Mouse (Mus musculus) neural tube, embryonic 15.5 days (tissue): ENCODE measurements around the gene Flrt2. TPM values are rescaled to one million over a fixed set of nuclear protein-coding genes. Genes with fewer than 3 reads are reported as not detected.

Source experiments
- ATAC-seq: fragments of 200-750 bp; cut with Nextera tagmentation; 2 replicates; pipeline ENCODE4 v1.8.0; 2017; ENCODE audit warnings: mild to moderate bottlenecking, moderate TSS enrichment, moderate library complexity; ENCODE audit not compliant: low FRiP score
- H3K27ac ChIP-seq: fragments of 300-500 bp; sonication (generic); replicated peaks from 2 replicates; pipeline ENCODE4 v1.5.1; 2015; ENCODE audit warnings: mild to moderate bottlenecking, inconsistent platforms
- H3K27me3 ChIP-seq: fragments of 300-500 bp; sonication (generic); replicated peaks from 2 replicates; pipeline ENCODE4 v1.6.1; 2015; ENCODE audit warnings: inconsistent platforms
- H3K36me3 ChIP-seq: fragments of 300-500 bp; sonication (generic); 2 replicates; pipeline ENCODE4 v1.6.1; 2015; ENCODE audit warnings: inconsistent platforms
- H3K4me1 ChIP-seq: fragments of 300-500 bp; sonication (generic); 2 replicates; pipeline ENCODE4 v1.6.1; 2015; ENCODE audit warnings: inconsistent platforms
- H3K4me2 ChIP-seq: fragments of 300-500 bp; sonication (generic); 2 replicates; pipeline ENCODE4 v1.6.1; 2015; ENCODE audit warnings: inconsistent platforms, mild to moderate bottlenecking, moderate library complexity
- H3K4me3 ChIP-seq: fragments of 300-500 bp; sonication (generic); replicated peaks from 2 replicates; pipeline ENCODE4 v1.5.1; 2015; ENCODE audit warnings: mild to moderate bottlenecking, inconsistent platforms
- H3K9ac ChIP-seq: fragments of 300-500 bp; sonication (generic); replicated peaks from 2 replicates; pipeline ENCODE4 v1.6.1; 2015; ENCODE audit warnings: mild to moderate bottlenecking, inconsistent platforms
- H3K9me3 ChIP-seq: fragments of 300-500 bp; sonication (generic); replicated peaks from 2 replicates; pipeline ENCODE4 v1.6.1; 2016; ENCODE audit warnings: inconsistent platforms
- WGBS: fragments of 180-500 bp; shearing (Covaris S2); methylation state at CpG from one replicate; pipeline ENCODE4 v1.1.7; 2015; ENCODE audit warnings: mixed read lengths; 5-methylcytosine and 5-hydroxymethylcytosine counted together
- polyA plus RNA-seq: library from polyadenylated mRNA; unstranded; fragments of >200 nt; fragmentation: Nextera tagmentation; extraction: Ambion mirVana; gene quantifications from 2 replicates; pipeline ENCODE4 v1.2.1, GENCODE M21; 2015

Flrt2 gene
- polyA plus RNA-seq, 1 experiment from 2014 or later, result 25.5 TPM

DNA sequence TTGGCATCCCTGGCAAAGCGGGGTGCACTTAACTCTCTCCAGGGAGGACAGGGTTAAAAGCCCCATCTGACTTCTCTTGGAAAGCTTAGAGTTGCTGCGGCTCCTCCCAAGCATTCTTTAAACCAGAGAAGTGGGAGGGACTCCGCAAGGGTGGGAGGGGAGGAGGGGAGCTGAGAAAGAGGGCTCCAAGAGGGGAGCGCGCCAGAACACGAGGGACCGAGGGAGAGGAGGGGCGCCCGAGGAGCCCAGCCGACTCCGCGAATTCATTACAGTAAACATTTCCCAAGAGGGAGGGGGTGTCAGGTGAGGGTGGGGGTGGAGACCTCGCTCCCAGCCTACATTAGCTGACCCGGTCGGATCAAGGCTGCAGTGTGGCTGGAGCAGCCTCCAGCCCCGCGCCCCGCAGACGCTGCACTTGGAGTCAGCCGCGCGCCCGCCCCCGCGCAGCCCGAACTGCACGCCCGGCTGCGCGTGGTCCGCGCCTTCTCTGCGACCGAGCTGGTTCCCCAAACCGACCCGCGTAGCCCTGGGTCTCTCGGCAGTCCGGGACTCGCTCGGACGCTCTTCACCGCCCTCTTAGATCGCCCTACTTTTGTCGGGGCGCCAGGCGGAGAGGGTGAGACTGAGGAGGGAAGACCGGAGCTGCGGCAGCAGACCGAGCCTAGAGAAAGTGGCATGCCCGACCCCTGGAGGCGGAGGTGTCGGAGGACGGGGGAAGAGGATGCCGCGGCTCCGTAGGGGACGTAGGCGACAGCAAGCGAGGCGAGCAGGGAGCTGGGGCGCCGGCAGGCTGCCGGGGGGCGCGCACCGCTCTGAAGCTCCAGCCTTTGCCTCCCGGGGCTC is 3.2 kb downstream of the Flrt2 start:
- Histone ChIP-seq H3K4me3 (peak overlapping the region; percentile 89), H3K9ac (peak overlapping the region; percentile 84), H3K36me3 (no peaks in the 10 kb centered on the region), H3K9me3 (no peaks in the 10 kb centered on the region), H3K27ac (peak overlapping the region; percentile 94), H3K4me1 (peaks cover 42% of the 10 kb centered on the region), H3K27me3 (no peaks in the 10 kb centered on the region), H3K4me2 (peak overlapping the region; percentile 82)
- peak; percentile 90 for ATAC-seq
- under 1% methylated on average over 65 of the region's 68 CpGs for WGBS

DNA sequence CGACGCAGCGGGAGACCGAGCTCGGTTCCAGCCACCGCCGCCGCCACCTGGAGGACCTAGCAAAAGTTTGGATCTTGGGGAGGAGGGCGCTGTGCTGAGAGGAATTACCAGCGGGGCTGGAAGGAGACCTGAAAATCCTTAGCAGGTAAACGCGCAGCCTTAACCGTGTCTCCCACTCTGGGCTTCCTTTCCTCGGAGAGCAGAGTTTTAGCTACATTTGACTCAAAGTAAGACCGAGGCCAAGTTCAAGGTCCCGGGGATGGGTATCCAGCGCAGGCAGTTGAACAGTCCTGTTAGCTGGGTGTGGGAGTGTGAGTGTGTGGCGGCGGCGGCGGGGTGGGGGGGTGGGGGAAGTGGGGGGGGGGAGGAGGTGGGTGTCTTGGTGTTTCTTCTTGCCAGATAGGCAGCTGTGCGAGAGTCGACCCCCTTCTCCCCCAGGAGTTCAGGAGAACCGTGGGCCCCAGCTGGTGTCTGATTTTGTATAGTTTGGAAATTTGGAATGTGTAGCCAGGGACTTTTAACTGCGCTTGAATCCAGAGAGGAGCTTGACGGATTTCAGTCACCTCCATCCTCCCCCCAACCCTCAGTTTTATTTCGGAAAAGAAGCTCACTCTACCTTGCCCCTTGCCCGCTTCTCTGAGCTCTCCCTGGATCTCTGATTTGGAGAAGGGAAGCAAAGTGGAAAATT is 4.0 kb downstream of the Flrt2 start:
- Histone ChIP-seq H3K9me3 (no peaks in the 10 kb centered on the region), H3K36me3 (no peaks in the 10 kb centered on the region), H3K9ac (peak overlapping the region; percentile 84), H3K27me3 (no peaks in the 10 kb centered on the region), H3K4me2 (peak overlapping the region; percentile 82), H3K4me1 (peaks cover 41% of the 10 kb centered on the region), H3K27ac (peak overlapping the region; percentile 94), H3K4me3 (peak overlapping the region; percentile 89)
- ATAC-seq, result peak; percentile 14; the same call in 1 of the 2 replicates
- WGBS, result 0% methylated on average over 27 of the region's 28 CpGs

DNA sequence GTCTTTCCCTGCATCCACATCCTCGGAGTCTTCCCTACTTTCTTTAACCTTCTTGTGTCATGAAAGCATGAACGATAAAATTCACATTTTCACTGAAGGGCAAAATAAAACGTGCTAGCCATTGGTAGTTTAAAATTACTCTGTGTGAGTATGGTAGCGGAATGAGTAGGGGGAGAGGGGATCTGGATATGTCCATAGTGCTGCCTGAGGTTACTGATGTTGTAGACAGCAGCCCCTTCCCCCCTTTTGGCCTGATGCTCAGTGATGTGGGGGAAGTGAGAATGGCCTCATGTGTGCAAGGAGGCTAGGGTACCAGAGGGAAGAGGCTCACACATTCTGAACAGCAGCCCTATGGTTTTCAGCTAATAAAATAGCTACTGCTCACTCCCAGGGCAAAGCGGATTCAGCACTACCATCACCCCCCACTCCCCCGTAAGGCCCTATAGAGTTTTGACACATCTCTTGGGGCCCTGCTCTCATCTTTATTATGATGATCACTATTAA is 4.5 kb downstream of the Flrt2 start:
- Histone ChIP-seq H3K9me3 (no peaks in the 10 kb centered on the region), H3K36me3 (no peaks in the 10 kb centered on the region), H3K4me1 (peaks cover 35% of the 10 kb centered on the region), H3K27ac (peak overlapping the region; percentile 94), H3K9ac (peak overlapping the region; percentile 84), H3K4me2 (peak overlapping the region; percentile 82), H3K27me3 (no peaks in the 10 kb centered on the region), H3K4me3 (peak overlapping the region; percentile 89)
- 3% methylated on average over 6 of the region's 6 CpGs for WGBS
- ATAC-seq, result no peak

DNA sequence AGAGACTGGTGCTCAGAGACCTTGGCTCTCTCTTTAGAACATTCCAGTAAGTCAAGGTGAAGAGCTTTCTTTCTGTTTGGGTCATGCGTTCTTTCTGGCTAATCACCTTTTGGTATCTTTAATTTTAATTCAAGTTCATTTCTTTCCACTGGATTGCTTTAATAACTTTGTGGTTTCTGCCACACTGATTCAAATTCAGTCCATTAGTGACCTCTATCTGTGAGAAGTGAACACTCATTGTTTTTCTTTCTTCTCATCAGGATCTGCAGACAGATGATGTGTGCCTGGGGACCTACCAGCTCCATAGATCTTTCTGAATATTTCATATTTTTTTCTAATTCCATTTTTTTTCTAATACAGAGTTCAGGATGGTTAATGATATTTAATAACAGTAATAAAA is 6.5 kb downstream of the Flrt2 start:
- peaks cover 17% of the 10 kb centered on the region for H3K4me1 ChIP-seq
- peak overlapping the region; percentile 82 for H3K4me2 ChIP-seq
- WGBS, result 44% methylated on average over 1 of the region's 1 CpGs
- H3K9me3 ChIP-seq, result no peaks in the 10 kb centered on the region
- no peak for ATAC-seq
- no peak overlapping the region for H3K9ac ChIP-seq
- H3K27ac ChIP-seq, result 0 out of 2 replicates have a peak overlapping the region, but pooled peaks have one; percentile 94
- no peaks in the 10 kb centered on the region for H3K27me3 ChIP-seq
- H3K4me3 ChIP-seq, result peak overlapping the region; percentile 89
- H3K36me3 ChIP-seq, result no peaks in the 10 kb centered on the region

DNA sequence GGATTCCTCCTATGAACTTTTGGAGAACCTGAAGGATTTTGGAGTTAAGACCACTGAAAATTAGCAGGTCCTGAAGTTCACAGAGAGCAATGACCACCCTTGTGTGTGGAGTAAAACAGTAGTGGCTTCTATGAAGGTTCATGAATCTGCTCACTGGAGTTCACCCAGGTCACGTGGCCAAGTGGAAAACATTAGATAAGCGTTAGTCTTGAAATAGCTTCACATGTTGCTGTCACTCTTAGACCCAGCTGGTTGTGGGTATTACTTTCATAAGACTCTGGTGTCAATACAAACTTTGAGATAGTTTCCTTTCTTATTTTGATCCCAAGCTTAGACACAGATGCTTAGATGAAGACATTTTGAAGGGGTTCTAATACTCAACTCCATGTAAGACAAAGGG is 8.7 kb downstream of the Flrt2 start:
- Histone ChIP-seq H3K27me3 (no peaks in the 10 kb centered on the region), H3K27ac (no peak overlapping the region), H3K9me3 (no peaks in the 10 kb centered on the region), H3K4me1 (peaks cover 11% of the 10 kb centered on the region; the same call in 1 of the 2 replicates), H3K36me3 (no peaks in the 10 kb centered on the region), H3K4me3 (no peak overlapping the region), H3K4me2 (peak overlapping the region; percentile 26; the same call in 1 of the 2 replicates), H3K9ac (no peak overlapping the region)
- WGBS, result 86% methylated on average over 2 of the region's 2 CpGs
- no peak for ATAC-seq

DNA sequence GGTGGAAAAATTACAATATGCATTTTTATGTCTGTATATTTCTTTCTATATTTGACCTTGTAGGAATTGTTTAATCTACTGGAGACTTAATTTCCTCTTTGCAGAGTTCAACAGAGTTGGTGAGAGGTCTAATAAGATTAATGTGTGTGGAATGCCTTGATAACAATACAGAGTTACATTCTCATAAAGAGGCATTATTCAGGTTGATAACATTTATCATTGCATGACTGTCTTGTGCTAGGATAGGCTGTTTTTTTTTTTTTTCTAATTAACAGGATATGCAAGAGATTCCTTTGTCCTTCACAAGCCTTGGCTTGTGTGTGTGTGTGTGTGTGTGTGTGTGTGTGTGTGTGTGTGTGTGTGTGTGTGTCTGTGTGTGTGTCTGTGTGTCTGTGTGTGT is 9.6 kb downstream of the Flrt2 start:
- Histone ChIP-seq H3K4me3 (no peak overlapping the region), H3K9me3 (no peaks in the 10 kb centered on the region), H3K27ac (no peak overlapping the region), H3K4me2 (no peak overlapping the region), H3K27me3 (no peaks in the 10 kb centered on the region), H3K36me3 (no peaks in the 10 kb centered on the region), H3K4me1 (peaks cover 11% of the 10 kb centered on the region; the same call in 1 of the 2 replicates), H3K9ac (no peak overlapping the region)
- ATAC-seq, result no peak

DNA sequence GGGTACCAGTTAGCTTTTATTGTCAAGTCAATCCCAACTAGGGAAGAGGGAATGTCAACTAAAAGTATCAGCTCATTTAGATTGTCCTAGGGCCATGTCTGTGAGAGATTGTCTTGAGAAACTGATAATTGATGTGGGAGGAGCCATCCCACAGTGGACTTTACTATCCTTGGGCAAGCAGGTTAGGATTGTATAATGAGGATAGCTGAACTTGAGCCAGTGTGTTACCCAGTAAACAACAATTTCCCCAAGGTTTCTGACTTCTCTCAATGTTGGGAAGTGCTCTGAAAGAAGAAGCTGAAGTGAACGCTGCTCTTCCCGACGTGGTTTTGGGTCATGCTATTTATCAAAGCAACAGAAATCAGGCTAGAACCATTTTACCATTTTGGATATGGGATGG is 13.0 kb downstream of the Flrt2 start:
- no peaks in the 10 kb centered on the region for H3K9me3 ChIP-seq
- WGBS, result 93% methylated on average over 3 of the region's 3 CpGs
- ATAC-seq, result no peak
- no peaks in the 10 kb centered on the region for H3K36me3 ChIP-seq
- no peak overlapping the region for H3K9ac ChIP-seq
- H3K27me3 ChIP-seq, result no peaks in the 10 kb centered on the region
- H3K4me3 ChIP-seq, result no peak overlapping the region
- H3K27ac ChIP-seq, result no peak overlapping the region
- H3K4me2 ChIP-seq, result no peak overlapping the region
- no peaks in the 10 kb centered on the region for H3K4me1 ChIP-seq

DNA sequence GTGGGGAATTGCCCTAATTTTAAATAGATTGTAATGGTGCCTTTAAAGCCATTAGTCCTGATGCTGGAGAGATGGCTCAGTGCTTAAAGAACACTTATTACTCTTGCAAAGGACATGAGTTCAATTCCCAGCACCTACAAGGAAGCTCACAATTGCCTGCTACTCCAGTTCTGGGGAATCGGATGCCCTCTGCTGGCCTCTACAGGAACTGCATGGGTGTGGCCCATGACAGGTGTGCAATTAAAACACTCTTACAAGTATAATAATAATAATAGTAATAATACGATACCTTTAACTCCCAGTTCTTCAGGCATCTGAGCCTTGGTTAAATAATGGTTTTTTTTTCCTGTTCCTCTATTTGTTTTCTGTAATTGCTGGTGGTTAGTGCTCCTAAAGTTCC is 31.2 kb downstream of the Flrt2 start:
- ATAC-seq, result no peak
- no peaks in the 10 kb centered on the region for H3K9me3 ChIP-seq
- H3K4me1 ChIP-seq, result no peaks in the 10 kb centered on the region
- no peaks in the 10 kb centered on the region for H3K27me3 ChIP-seq
- H3K36me3 ChIP-seq, result no peaks in the 10 kb centered on the region
- no peak overlapping the region for H3K4me3 ChIP-seq
- 99% methylated on average over 2 of the region's 2 CpGs for WGBS
- H3K9ac ChIP-seq, result no peak overlapping the region
- no peak overlapping the region for H3K4me2 ChIP-seq
- no peak overlapping the region for H3K27ac ChIP-seq

DNA sequence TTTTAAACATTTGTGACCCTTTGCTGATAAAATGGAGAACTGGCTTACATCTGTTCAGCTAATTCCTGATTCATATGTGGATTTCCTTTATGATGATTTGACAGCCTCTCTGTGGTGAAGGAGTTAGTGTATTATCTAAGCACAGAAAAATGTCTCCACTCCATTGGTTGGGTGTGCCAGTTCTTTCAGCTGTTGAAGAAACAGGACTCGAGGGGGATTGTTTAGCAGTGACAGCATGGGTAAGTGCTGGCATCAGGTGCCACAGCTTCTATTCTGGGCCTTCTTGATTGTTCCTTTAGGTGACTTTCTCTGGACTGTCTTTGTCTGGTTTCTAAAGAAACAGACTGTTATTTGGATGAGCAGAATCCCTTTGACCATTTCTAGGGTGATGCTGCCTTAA is 42.0 kb downstream of the Flrt2 start:
- 0 out of 2 replicates have a peak, but pooled peaks cover 2% of the 10 kb centered on the region for H3K36me3 ChIP-seq
- H3K27me3 ChIP-seq, result no peaks in the 10 kb centered on the region
- no peak overlapping the region for H3K27ac ChIP-seq
- no peak overlapping the region for H3K4me3 ChIP-seq
- no peak overlapping the region for H3K9ac ChIP-seq
- H3K9me3 ChIP-seq, result no peaks in the 10 kb centered on the region
- H3K4me1 ChIP-seq, result peaks cover 14% of the 10 kb centered on the region
- ATAC-seq, result no peak
- WGBS, result 84% methylated on average over 1 of the region's 1 CpGs
- H3K4me2 ChIP-seq, result no peak overlapping the region

DNA sequence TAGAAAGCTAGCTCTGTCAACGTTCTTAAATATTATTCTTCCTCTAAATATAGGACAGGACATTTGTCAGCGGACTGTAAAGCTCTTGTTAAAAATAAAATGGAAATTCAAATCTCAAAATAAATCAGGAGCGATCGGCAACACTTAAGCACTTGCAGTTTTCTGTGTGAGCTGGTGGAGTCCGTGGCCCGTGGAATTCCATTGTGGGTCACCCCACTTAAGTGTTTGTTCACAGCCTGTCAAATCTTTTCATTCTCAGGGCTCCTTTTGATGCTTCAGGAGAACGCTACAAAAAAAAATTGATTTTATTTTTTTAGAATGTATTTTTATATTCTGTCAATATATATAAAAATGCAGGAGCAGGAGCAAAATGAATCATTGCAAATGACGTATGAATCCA is 45.5 kb downstream of the Flrt2 start:
- no peak for ATAC-seq
- Histone ChIP-seq H3K9me3 (no peaks in the 10 kb centered on the region), H3K4me3 (no peak overlapping the region), H3K27me3 (no peaks in the 10 kb centered on the region), H3K27ac (no peak overlapping the region), H3K9ac (no peak overlapping the region), H3K4me1 (peaks cover 18% of the 10 kb centered on the region), H3K4me2 (no peak overlapping the region), H3K36me3 (peaks cover 6% of the 10 kb centered on the region; the same call in 1 of the 2 replicates)
- 65% methylated on average over 8 of the region's 8 CpGs for WGBS

DNA sequence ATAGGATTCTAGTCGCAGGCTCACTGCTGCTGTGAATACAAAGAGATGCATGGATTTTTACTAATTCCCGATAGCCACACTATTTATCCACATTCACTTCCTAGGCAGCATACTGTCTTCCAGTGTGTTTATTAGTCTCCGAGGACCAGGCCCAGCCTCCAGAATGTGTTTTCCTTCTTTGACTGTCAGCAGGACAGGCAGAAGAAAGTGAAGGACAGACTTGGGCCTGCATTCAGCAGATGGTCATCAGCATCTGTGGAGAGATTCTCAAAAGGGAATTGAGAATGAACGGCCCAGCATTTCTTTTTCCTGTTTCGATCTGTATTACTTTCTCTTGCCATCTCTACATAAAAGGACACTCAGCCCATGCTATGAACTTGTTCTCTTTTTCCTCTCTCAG is 46.0 kb downstream of the Flrt2 start:
- H3K4me2 ChIP-seq, result no peak overlapping the region
- peaks cover 6% of the 10 kb centered on the region; the same call in 1 of the 2 replicates for H3K36me3 ChIP-seq
- WGBS, result 53% methylated on average over 5 of the region's 5 CpGs
- H3K27ac ChIP-seq, result no peak overlapping the region
- no peaks in the 10 kb centered on the region for H3K27me3 ChIP-seq
- H3K9ac ChIP-seq, result no peak overlapping the region
- H3K9me3 ChIP-seq, result no peaks in the 10 kb centered on the region
- ATAC-seq, result no peak
- no peak overlapping the region for H3K4me3 ChIP-seq
- peaks cover 18% of the 10 kb centered on the region for H3K4me1 ChIP-seq
